ENCODE assay signal across 9 mouse cellular contexts in the genomic region with DNA sequence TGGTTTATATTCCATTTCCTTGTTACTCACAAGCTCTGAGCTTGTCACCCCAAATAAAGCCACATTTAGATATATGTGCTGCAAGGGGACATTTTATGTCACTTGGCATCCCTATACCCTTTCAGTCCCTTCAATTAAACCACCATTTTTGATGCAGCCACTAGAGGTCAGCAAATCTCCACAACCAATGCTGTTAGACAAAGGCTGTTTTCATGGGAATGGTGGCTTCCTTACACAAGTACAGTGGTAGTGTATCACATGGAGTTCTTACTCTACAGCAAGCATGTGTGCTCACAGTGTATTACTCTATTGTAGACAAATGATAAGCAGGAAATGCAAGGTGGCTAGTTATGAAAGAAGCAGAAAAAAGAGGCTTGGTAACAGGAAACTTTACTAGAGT. TPM values are rescaled to one million over a fixed set of nuclear protein-coding genes. Genes with fewer than 3 reads are reported as not detected.
DNase-seq lines count a peak whose midpoint lies in the region; ATAC-seq and TF ChIP-seq lines count a peak whose summit lies in the region.
"Had no signal": no experiment of that assay in that cellular context is flagged by ENCODE, and none has a peak within 500 bp of the region (broad histone marks: within the 10 kb centered on the region; RNA-seq: fewer than 3 reads in every experiment).

No protein-coding gene starts in this region.

- peak; percentile 30 for TF ChIP-seq CTCF in ES-Bruce4 (IDR thresholded peaks at IDR 0.05; ENCODE audit: low read depth, low read length)
- peak; percentile 84 for TF ChIP-seq CTCF in liver, embryonic 14.5 days (IDR thresholded peaks at IDR 0.05; ENCODE audit: low read depth)

- no peak for TF ChIP-seq EP300 in ES-Bruce4 (IDR thresholded peaks at IDR 0.05; ENCODE audit: insufficient read depth, low read depth, low read length)
- TF ChIP-seq EP300 in liver, embryonic 14.5 days (IDR thresholded peaks at IDR 0.05; ENCODE audit: low read depth): no peak

- intact Hi-C loops in heart, postnatal 14 days (cut with DNase I): loop anchor here (1.0 to 10.0 kb wide), 4 partner anchors 92 to 471 kb away; a partner anchor contains a TSS

- no peaks in the 10 kb centered on the region for H3K4me1 ChIP-seq in ES-Bruce4 (ENCODE audit: control insufficient read depth, insufficient read depth, low read length)
- no peaks in the 10 kb centered on the region for H3K4me1 ChIP-seq in forebrain, embryonic 10.5 days
- no peaks in the 10 kb centered on the region for H3K4me1 ChIP-seq in liver, embryonic 14.5 days (replicated peaks; ENCODE audit: control insufficient read depth in 2 of 2, insufficient read depth in 2 of 2, low read length in 1 of 2)
- H3K4me1 ChIP-seq in neural tube, embryonic 15.5 days: no peaks in the 10 kb centered on the region
- H3K4me1 ChIP-seq: liver, embryonic 15.5 days had no signal

- no peak for TF ChIP-seq POLR2A in ES-Bruce4 (IDR thresholded peaks at IDR 0.05; ENCODE audit: insufficient read depth, low read length)

- no peak overlapping the region for H3K9ac ChIP-seq in ES-Bruce4 (ENCODE audit: low read depth, poor library complexity, severe bottlenecking)
- H3K9ac ChIP-seq in liver, embryonic 14.5 days (replicated peaks): no peak overlapping the region
- H3K9ac ChIP-seq in neural tube, embryonic 15.5 days (replicated peaks): no peak overlapping the region
- H3K9ac ChIP-seq: liver, embryonic 15.5 days had no signal

- peak; percentile 69 for DNase-seq in c-Kit-positive CD71-negative TER-119-negative erythroid progenitor cells, embryonic 14.5 days (ENCODE audit: low read depth)
- DNase-seq in forebrain, embryonic 10.5 days (ENCODE audit: extremely low spot score, low spot score): peak; percentile 72
- DNase-seq in heart, postnatal 14 days: peak; percentile 75 to 88
- peak; percentile 80 to 84 for DNase-seq in kidney, postnatal 36 days
- peak; percentile 48 to 54 (median 50) for DNase-seq in liver, embryonic 14.5 days (ENCODE audit: low read depth in 3 of 3, low spot score in 3 of 3)
- peak; percentile 82 for DNase-seq in thymus, postnatal 0 days (ENCODE audit: low spot score)

- no peak overlapping the region for H3K4me3 ChIP-seq in ES-Bruce4 (ENCODE audit: low read depth, low read length)
- no peak overlapping the region for H3K4me3 ChIP-seq in forebrain, embryonic 10.5 days
- H3K4me3 ChIP-seq in liver, embryonic 14.5 days (ENCODE audit: insufficient read depth in 1 of 2, low read depth in 2 of 2, low read length in 2 of 2): no peak overlapping the region
- no peak overlapping the region for H3K4me3 ChIP-seq in neural tube, embryonic 15.5 days (replicated peaks)
- H3K4me3 ChIP-seq: liver, embryonic 15.5 days had no signal

- no peak overlapping the region for H3K4me2 ChIP-seq in liver, embryonic 14.5 days (ENCODE audit: low read depth)
- H3K4me2 ChIP-seq in neural tube, embryonic 15.5 days: no peak overlapping the region
- H3K4me2 ChIP-seq: liver, embryonic 15.5 days had no signal

- H3K36me3 ChIP-seq in ES-Bruce4 (ENCODE audit: control insufficient read depth, insufficient read depth, low read length, poor library complexity, severe bottlenecking): no peaks in the 10 kb centered on the region
- no peaks in the 10 kb centered on the region for H3K36me3 ChIP-seq in forebrain, embryonic 10.5 days (replicated peaks)
- H3K36me3 ChIP-seq in liver, embryonic 14.5 days (replicated peaks; ENCODE audit: control insufficient read depth, insufficient read depth, low read depth): no peaks in the 10 kb centered on the region
- no peaks in the 10 kb centered on the region for H3K36me3 ChIP-seq in neural tube, embryonic 15.5 days
- H3K36me3 ChIP-seq: liver, embryonic 15.5 days had no signal

- no peak for ATAC-seq in liver, embryonic 14.5 days (ENCODE audit: insufficient read depth)
- peak; percentile 87 for ATAC-seq in neural tube, embryonic 15.5 days (ENCODE audit: low FRiP score)

- no peak overlapping the region for H3K27ac ChIP-seq in ES-Bruce4 (ENCODE audit: insufficient read depth, low read length)
- H3K27ac ChIP-seq in forebrain, embryonic 10.5 days: no peak overlapping the region
- no peak overlapping the region for H3K27ac ChIP-seq in liver, embryonic 14.5 days
- no peak overlapping the region for H3K27ac ChIP-seq in neural tube, embryonic 15.5 days (replicated peaks)
- H3K27ac ChIP-seq: liver, embryonic 15.5 days had no signal

- no peaks in the 10 kb centered on the region for H3K27me3 ChIP-seq in ES-Bruce4 (ENCODE audit: control insufficient read depth, insufficient read depth, low read length, poor library complexity, severe bottlenecking)
- no peaks in the 10 kb centered on the region for H3K27me3 ChIP-seq in forebrain, embryonic 10.5 days (ENCODE audit: poor library complexity, severe bottlenecking)
- H3K27me3 ChIP-seq in liver, embryonic 14.5 days (ENCODE audit: control insufficient read depth, insufficient read depth, low read length): no peaks in the 10 kb centered on the region
- H3K27me3 ChIP-seq in neural tube, embryonic 15.5 days (replicated peaks): no peaks in the 10 kb centered on the region
- H3K27me3 ChIP-seq: liver, embryonic 15.5 days had no signal

- no peaks in the 10 kb centered on the region for H3K9me3 ChIP-seq in ES-Bruce4 (replicated peaks; ENCODE audit: control insufficient read depth, insufficient read depth, low read length, poor library complexity, severe bottlenecking)
- H3K9me3 ChIP-seq in forebrain, embryonic 10.5 days: no peaks in the 10 kb centered on the region
- no peaks in the 10 kb centered on the region for H3K9me3 ChIP-seq in liver, embryonic 14.5 days (ENCODE audit: control insufficient read depth, low read length)
- H3K9me3 ChIP-seq in neural tube, embryonic 15.5 days (replicated peaks): no peaks in the 10 kb centered on the region
- H3K9me3 ChIP-seq: liver, embryonic 15.5 days had no signal

RNA-seq across cellular contexts. Expression of a gene that starts 42.4 kb away (rescaled TPM):
- polyA plus RNA-seq in ES-Bruce4 (2011; ENCODE audit: insufficient read depth, insufficient read length, low read depth, missing spikeins): 0.85 and 1.0 TPM in 2 replicates
- not detected in 2 replicates for polyA plus RNA-seq in forebrain, embryonic 10.5 days (2016; fragmentation: Nextera tagmentation; extraction: Ambion mirVana)
- not detected for total RNA-seq in heart, postnatal 14 days (2021)
- not detected in 2 replicates for polyA plus RNA-seq in liver, embryonic 14.5 days (2012; rRNA removed)
- not detected in 2 replicates for polyA plus RNA-seq in liver, embryonic 14.5 days (2014; fragmentation: Nextera tagmentation; extraction: Ambion mirVana)
- 0.05 and 0.10 TPM in 2 replicates for polyA plus RNA-seq in neural tube, embryonic 15.5 days (2015; fragmentation: Nextera tagmentation; extraction: Ambion mirVana)
- 0.12 TPM in 1 of 2 replicates, not detected in the other for polyA plus RNA-seq in thymus, postnatal 0 days (2015; fragmentation: Nextera tagmentation; extraction: Ambion mirVana)
- polyA plus RNA-seq: liver, embryonic 15.5 days had no signal
